Mouse (Mus musculus): ENCODE measurements around the gene Slc9a2.

DNA sequence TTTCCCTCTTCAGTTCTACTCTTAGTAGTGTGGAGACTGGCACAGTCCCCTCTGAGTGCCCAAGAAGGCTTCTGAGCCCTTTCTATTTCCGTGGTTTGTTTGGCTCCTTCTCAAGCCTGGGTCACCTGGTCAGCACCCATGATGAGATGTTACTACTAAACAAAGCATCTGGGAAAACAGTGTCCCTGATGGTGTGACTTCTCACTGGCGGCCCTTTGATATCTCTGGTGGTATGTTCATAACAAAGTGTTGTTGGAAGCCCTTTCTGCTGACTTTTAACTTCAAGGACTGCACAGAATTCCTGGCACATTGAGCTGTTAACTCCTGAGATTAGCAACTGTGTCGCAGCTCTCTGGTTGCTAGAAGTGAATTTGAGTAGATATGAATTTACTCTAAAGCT, 10.3 kb upstream of the Slc9a2 start:
- no peak for TF ChIP-seq POLR2A (IDR thresholded peaks at IDR 0.05; ENCODE audit: control insufficient read depth, low read depth, low read length)
- no peak for TF ChIP-seq CTCF (IDR thresholded peaks at IDR 0.05; ENCODE audit: control insufficient read depth, insufficient read depth, insufficient replicate concordance, low read depth, low read length)

All from testis, adult 2 months (tissue).